Mouse (Mus musculus) olfactory bulb, adult 2 months (tissue): ENCODE data around the gene Zswim1. TPM values are rescaled to one million over a fixed set of nuclear protein-coding genes. Genes with fewer than 3 reads are reported as not detected.

Experiments
- H3K27ac ChIP-seq: fragments of 200-500 bp; 2 replicates; pipeline ENCODE4 v1.5.1; 2012; ENCODE audit warnings: low read depth, low read length; ENCODE audit not compliant: insufficient read depth
- H3K4me1 ChIP-seq: fragments of 200-500 bp; 2 replicates; pipeline ENCODE4 v1.6.1; 2012; ENCODE audit warnings: low read length; ENCODE audit not compliant: control insufficient read depth, insufficient read depth
- H3K4me3 ChIP-seq: fragments of 200-500 bp; 2 replicates; pipeline ENCODE4 v1.5.1; 2012; ENCODE audit warnings: mild to moderate bottlenecking, low read depth, low read length, moderate library complexity; ENCODE audit not compliant: insufficient read depth
- CTCF ChIP-seq: fragments of 200-500 bp; IDR thresholded peaks from 2 replicates; pipeline ENCODE4 v1.5.1; 2012; ENCODE audit warnings: low read depth, mild to moderate bottlenecking, low read length, moderate library complexity; ENCODE audit not compliant: insufficient read depth
- POLR2A ChIP-seq: fragments of 200-500 bp; IDR thresholded peaks from 2 replicates; pipeline ENCODE4 v1.6.1; 2012; ENCODE audit warnings: mild to moderate bottlenecking, low read depth, low read length, moderate library complexity; ENCODE audit not compliant: insufficient read depth
- WGBS: fragments of 180-500 bp; shearing (Covaris S2); methylation state at CpG from one replicate; pipeline ENCODE4 v1.1.7; 2018; 5-methylcytosine and 5-hydroxymethylcytosine counted together
- polyA plus RNA-seq: library from polyadenylated mRNA; stranded (reverse); fragments of >200 nt; gene quantifications from 2 replicates; pipeline ENCODE4 v1.2.4, GENCODE M21; 2012; ENCODE audit warnings: low replicate concordance; ENCODE audit not compliant: missing spikeins, insufficient read depth, insufficient read length

Zswim1 gene
- polyA plus RNA-seq, 1 experiment, result not detected

DNA sequence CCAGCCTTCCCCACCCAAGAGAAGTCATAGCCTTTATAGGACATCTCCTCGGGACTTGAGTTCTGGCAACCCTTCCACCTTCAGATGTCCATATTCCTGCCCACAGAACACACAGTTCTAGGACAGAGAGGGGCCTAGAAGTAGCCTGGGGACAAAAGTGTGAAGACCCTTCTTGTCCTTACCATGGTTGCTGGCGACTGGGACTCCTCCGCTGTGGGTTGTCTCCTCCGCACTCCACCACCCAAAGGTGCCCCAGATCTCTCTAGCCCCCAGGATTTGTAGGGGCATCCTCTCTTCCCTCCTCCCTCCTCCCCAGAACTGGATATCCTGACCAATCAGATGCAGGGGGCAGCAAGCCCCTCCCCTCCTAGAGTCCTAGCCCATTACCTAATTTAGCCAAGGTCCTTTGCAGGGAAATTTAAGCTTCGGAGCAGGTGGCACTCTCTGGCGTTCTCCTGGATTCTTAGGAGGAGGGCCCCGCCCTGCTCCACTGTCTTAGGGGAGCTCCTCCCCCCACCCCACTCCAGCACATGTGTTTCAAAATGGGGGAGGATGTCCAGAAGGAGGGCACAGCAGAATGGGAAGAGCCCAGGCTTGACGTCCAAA is 42.9 kb upstream of the Zswim1 start, which contains the start of gene Tnnc2:
Gene Tnnc2 (minus strand): TSS at position 487 of the 606 bp plus-strand sequence.
- Histone ChIP-seq H3K4me3 (no peak within 1 kb of the TSS), H3K4me1 (0 out of 2 replicates have a peak, but pooled peaks cover 5% of the 10 kb centered on the region), H3K27ac (no peak within 1 kb of the TSS)
- TF ChIP-seq CTCF, result no peak
- TF ChIP-seq POLR2A, result no peak
- WGBS, result 72% methylated on average over 8 of the region's 8 CpGs

DNA sequence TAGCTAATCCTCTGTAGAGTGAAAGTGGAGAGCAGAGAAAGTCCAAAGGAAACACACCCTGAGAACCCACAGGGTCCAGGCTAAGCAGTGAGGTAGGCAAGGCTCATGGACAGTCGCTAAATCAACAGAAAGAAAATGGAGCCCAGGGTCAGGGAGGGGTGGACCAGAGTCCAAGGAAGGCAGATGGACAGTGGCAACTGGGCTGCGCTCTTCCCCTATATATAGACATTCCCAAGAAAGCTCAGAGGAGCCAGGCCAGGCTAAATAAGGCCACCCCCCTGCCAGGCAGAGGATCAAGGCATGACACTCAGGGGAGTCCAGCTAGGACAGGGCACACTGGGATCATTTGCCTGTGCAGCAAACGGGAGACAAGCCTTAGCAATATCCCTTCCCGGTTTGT is 40.6 kb upstream of the Zswim1 start:
- H3K4me3 ChIP-seq, result no peak overlapping the region
- H3K27ac ChIP-seq, result no peak overlapping the region
- no peak for TF ChIP-seq CTCF
- no peak for TF ChIP-seq POLR2A
- 78% methylated on average over 4 of the region's 4 CpGs for WGBS
- H3K4me1 ChIP-seq, result peaks cover 8% of the 10 kb centered on the region

DNA sequence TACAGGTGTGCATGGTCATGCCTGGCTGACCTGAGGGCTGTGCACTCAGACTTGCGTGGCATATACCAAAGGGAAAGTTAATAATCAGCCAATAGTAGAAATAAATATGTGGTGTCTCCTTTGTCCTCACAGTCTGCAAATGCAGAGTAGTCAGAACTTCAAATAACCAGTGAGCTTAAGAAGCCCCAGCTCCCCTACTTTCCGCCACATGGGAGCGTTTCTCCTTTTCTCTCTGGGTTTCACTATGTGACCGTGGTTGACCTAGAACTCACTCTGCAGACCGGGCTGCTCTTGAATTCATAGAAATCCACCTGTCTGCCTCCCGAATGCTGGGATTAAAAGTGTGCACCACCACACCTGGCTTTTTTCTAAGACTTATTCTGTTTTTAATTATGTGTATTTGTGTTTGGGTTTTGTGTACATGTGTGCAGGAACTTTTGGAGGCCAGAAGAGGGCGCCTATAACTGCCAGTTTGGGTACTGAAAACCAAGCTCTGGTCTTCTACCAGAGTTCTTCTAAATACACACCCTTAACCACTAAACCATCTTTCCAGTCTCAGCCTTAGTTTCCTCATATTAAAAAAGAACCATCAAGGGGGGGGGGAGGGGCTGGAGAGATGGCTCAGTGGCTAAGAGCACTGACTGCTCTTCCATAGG is 38.4 kb upstream of the Zswim1 start:
- no peak for TF ChIP-seq CTCF
- TF ChIP-seq POLR2A, result no peak
- H3K4me1 ChIP-seq, result peaks cover 17% of the 10 kb centered on the region
- 81% methylated on average over 7 of the region's 7 CpGs for WGBS
- H3K4me3 ChIP-seq, result no peak overlapping the region
- H3K27ac ChIP-seq, result no peak overlapping the region

DNA sequence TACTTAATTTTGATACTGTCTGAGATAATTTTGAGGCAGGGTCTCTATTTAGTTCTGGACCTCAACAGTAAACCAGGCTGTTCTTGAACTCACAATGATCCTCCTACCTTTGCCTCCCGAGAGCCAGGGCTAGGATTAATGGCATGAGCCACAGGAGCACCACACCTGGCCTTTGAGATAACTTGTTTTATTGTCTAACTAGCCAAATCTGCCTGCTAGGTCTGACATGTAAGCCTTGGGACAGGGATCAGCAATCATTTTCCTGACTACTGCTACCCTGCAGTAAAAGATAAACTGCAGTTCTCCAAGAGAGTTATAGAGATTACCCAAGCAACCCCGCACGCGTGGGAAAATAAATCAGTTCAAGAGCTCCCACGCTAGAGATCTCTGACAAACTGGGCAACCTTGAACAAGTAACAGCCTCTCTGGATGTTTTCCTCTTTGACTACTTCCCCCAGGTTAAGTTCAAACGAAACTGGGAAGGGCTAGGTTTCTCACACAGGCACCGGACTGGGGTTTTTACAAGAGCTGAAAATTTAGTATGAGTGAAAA is 37.5 kb upstream of the Zswim1 start:
- peaks cover 16% of the 10 kb centered on the region for H3K4me1 ChIP-seq
- 3% methylated on average over 7 of the region's 7 CpGs for WGBS
- no peak for TF ChIP-seq POLR2A
- no peak for TF ChIP-seq CTCF
- H3K27ac ChIP-seq, result no peak overlapping the region; the same call in 1 of the 2 replicates
- peak overlapping the region; percentile 72 for H3K4me3 ChIP-seq

DNA sequence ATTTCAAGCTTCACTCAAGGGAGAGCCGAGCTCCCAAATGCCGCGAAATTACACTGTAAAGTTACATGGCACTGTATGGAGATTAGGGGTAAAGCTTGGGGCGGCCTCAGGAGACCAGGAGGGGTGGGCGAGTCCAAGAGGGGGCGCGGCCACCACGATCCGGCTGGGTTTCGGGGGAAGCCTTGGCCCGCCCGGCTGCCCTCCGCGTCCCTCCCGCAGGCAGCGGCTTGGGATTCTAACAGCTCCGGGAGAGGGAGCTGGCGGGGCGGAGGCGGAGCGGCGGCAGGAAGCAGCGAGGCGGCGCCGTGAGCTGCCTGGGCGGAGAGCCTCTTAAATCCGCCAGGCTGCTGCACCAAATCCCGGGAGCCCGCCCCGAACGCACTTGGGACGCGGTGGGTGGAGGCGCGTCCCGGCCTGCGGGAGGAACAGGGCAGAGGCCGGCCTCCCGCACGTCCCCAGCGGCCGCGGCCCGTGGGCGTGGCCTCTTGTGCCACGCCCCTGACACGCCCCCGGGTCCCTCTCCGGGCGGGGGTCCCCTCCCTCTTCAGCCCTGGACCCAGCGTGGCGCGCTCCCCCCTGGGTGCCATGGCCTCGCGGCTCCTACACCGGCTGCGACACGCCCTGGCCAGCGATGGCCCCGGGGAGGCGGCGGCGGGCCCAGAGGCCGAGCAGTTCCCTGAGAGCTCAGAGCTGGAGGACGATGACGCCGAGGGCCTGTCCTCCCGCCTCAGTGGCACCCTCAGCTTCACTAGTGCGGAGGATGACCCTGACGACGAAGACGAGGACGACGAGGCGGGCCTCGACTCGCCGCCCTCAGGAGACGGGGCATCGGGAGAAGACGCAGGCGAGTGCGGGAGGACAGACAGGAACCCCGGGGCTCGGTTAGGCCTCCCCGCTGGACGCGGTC is 36.8 kb upstream of the Zswim1 start, which contains the start of gene Snx21:
Gene Snx21 (plus strand): TSS at position 343 of the 907 bp plus-strand sequence.
- H3K4me1 ChIP-seq, result peaks cover 16% of the 10 kb centered on the region
- under 1% methylated on average over 88 of the region's 89 CpGs for WGBS
- H3K27ac ChIP-seq, result peak within 1 kb of the TSS; percentile 58
- H3K4me3 ChIP-seq, result peak within 1 kb of the TSS; percentile 72
- TF ChIP-seq CTCF (0 out of 2 replicates have a peak, but pooled peaks have one; percentile 39), POLR2A (no peak)

DNA sequence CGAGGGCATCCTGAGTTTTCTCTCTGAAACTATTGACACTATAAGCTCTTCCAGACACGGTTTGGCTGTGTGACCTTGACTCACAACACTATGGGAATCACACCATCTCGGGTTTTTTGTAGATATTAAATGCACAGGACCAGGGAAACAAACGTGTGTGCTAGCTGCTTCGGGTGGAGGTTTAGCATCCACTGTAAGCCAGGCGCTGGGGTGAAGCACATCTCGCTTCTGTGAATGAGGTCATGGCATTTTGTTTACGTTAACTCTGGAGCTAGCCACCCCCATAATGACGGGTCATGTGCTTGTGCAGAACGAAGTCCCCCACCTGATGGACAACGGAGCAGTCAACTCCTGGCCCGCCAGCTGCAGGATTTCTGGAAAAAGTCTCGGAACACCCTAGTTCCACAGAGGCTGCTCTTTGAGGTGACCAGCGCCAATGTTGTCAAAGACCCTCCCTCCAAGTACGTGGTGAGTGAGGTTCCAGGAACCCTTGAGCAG is 36.0 kb upstream of the Zswim1 start:
- 3% methylated on average over 15 of the region's 15 CpGs for WGBS
- H3K4me1 ChIP-seq, result peaks cover 16% of the 10 kb centered on the region
- peak overlapping the region; percentile 72 for H3K4me3 ChIP-seq
- H3K27ac ChIP-seq, result peak overlapping the region; percentile 58
- TF ChIP-seq CTCF (no peak), POLR2A (no peak)

DNA sequence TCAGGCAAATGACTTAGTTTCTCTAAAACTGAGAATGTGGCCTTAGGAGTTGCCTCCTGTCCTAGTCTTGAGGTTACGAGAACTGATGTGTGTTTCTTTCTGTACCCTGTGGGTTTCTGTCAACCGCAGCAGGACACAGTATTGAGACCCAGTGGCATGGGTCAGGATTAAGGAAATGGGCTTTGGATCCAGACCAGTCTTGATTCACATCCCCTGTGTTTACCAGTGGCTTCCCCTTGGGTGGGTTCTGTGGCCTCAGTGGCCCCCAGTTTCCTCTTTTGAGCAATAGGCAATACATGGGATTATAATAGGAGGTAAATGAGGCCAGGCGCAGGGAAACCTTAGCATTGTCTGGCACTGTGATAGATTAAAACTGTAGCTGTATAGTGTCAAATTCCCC is 35.5 kb upstream of the Zswim1 start:
- TF ChIP-seq POLR2A (no peak), CTCF (no peak)
- WGBS, result 87% methylated on average over 3 of the region's 3 CpGs
- 0 out of 2 replicates have a peak overlapping the region, but pooled peaks have one; percentile 58 for H3K27ac ChIP-seq
- peaks cover 22% of the 10 kb centered on the region for H3K4me1 ChIP-seq
- H3K4me3 ChIP-seq, result no peak overlapping the region

DNA sequence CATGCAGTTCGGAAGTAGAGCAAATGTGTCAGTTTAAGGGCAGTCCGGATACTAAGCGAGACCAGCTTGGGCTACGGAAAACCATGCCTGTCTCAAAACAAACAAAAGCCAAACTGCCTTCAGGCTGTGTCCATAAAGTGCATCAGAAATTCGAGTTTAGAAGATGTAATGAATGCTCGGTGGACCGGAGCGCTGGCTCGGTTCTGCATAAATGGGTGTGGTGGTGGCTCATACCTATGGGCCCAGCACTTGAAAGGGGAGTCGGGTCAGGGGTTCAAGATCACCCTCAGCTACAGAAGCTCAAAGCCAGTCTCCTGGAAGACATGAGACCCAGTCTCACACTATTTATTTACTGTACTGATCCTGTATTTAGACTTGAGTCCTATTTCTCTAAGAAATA is 34.7 kb upstream of the Zswim1 start:
- WGBS, result 72% methylated on average over 10 of the region's 10 CpGs
- no peak overlapping the region for H3K4me3 ChIP-seq
- no peak for TF ChIP-seq CTCF
- no peak overlapping the region; the same call in 1 of the 2 replicates for H3K27ac ChIP-seq
- peaks cover 24% of the 10 kb centered on the region for H3K4me1 ChIP-seq
